19 mouse cellular contexts compared by ENCODE assay signal in genomic region chr7:100354984-100355383, GRCm38 (mm10). TPM values are rescaled to one million over a fixed set of nuclear protein-coding genes. Genes with fewer than 3 reads are reported as not detected.
DNase-seq lines count a peak whose midpoint lies in the region; ATAC-seq lines count a peak whose summit lies in the region.
"Had no signal": no experiment of that assay in that cellular context is flagged by ENCODE, and none has a peak within 500 bp of the region (broad histone marks: within the 10 kb centered on the region; RNA-seq: fewer than 3 reads in every experiment).

No protein-coding gene starts in this region.

- no peaks in the 10 kb centered on the region for H3K27me3 ChIP-seq in heart, embryonic 14.5 days (ENCODE audit: control insufficient read depth, insufficient read depth, low read length)
- H3K27me3 ChIP-seq in heart, embryonic 10.5 days (ENCODE audit: insufficient read depth, poor library complexity, severe bottlenecking), result no peaks in the 10 kb centered on the region
- H3K27me3 ChIP-seq: embryonic facial prominence, embryonic 15.5 days; hindbrain, embryonic 15.5 days; midbrain, embryonic 13.5 days had no signal

- peaks cover 2 to 3% of the 10 kb centered on the region in 2 experiments; a peak in 2 of 4 replicates for H3K4me1 ChIP-seq in heart, embryonic 14.5 days (ENCODE audit: control insufficient read depth in 2 of 2, insufficient read depth in 2 of 2, low read length in 2 of 2)
- no peaks in the 10 kb centered on the region; the same call in 1 of the 2 replicates for H3K4me1 ChIP-seq in heart, embryonic 10.5 days
- H3K4me1 ChIP-seq: embryonic facial prominence, embryonic 15.5 days; hindbrain, embryonic 15.5 days; midbrain, embryonic 13.5 days had no signal

- no peaks in the 10 kb centered on the region for H3K9me3 ChIP-seq in heart, embryonic 14.5 days (ENCODE audit: control insufficient read depth, low read length)
- no peaks in the 10 kb centered on the region for H3K9me3 ChIP-seq in heart, embryonic 10.5 days
- H3K9me3 ChIP-seq: embryonic facial prominence, embryonic 15.5 days; hindbrain, embryonic 15.5 days; midbrain, embryonic 13.5 days had no signal

- no peak overlapping the region for H3K9ac ChIP-seq in heart, embryonic 14.5 days (ENCODE audit: low read length)
- H3K9ac ChIP-seq: embryonic facial prominence, embryonic 15.5 days; hindbrain, embryonic 15.5 days; lung, embryonic 14.5 days; midbrain, embryonic 13.5 days had no signal

- H3K4me3 ChIP-seq in heart, embryonic 14.5 days (ENCODE audit: control insufficient read depth in 1 of 2, insufficient read depth in 1 of 2, low read depth in 1 of 2, low read length in 2 of 2), result no peak overlapping the region
- no peak overlapping the region for H3K4me3 ChIP-seq in heart, embryonic 10.5 days
- H3K4me3 ChIP-seq: embryonic facial prominence, embryonic 15.5 days; hindbrain, embryonic 15.5 days; midbrain, embryonic 13.5 days; myocyte had no signal

- H3K27ac ChIP-seq in heart, embryonic 14.5 days (replicated peaks in 1 of 2; ENCODE audit: control insufficient read depth in 1 of 2, insufficient read depth in 1 of 2, low read depth in 2 of 2, low read length in 2 of 2), result peak overlapping the region; percentile 77 to 79
- no peak overlapping the region for H3K27ac ChIP-seq in heart, embryonic 10.5 days
- H3K27ac ChIP-seq: embryonic facial prominence, embryonic 15.5 days; hindbrain, embryonic 15.5 days; midbrain, embryonic 13.5 days had no signal

- H3K4me2 ChIP-seq in heart, embryonic 14.5 days (ENCODE audit: low read length), result no peak overlapping the region
- H3K4me2 ChIP-seq: embryonic facial prominence, embryonic 15.5 days; hindbrain, embryonic 15.5 days; liver, embryonic 11.5 days; lung, embryonic 14.5 days; midbrain, embryonic 13.5 days had no signal

- peaks cover 27% of the 10 kb centered on the region for H3K36me3 ChIP-seq in heart, embryonic 14.5 days (ENCODE audit: control insufficient read depth, insufficient read depth, low read length)
- H3K36me3 ChIP-seq in heart, embryonic 10.5 days, result peaks cover 11% of the 10 kb centered on the region

- peak; percentile 61; the same call in 1 of the 2 replicates for ATAC-seq in heart, embryonic 14.5 days (ENCODE audit: insufficient number of reproducible peaks, insufficient read depth, low FRiP score, low read depth)
- ATAC-seq: intestine, embryonic 16.5 days; midbrain, embryonic 13.5 days had no signal

- WGBS in heart, embryonic 14.5 days, result 55% methylated on average over 4 of the region's 4 CpGs
- WGBS in heart, embryonic 10.5 days, result 62% methylated on average over 4 of the region's 4 CpGs

- peak; percentile 2 for DNase-seq in adrenal gland, postnatal 25 days
- DNase-seq in adrenal gland, postnatal 4 days (ENCODE audit: low spot score in 2 of 2), result no peak
- no peak for DNase-seq in heart, embryonic 10.5 days (ENCODE audit: low spot score)
- DNase-seq in lung, postnatal 25 days (ENCODE audit: low spot score), result peak; percentile 3
- no peak for DNase-seq in lung, adult 18-20 months
- DNase-seq in layer of hippocampus, postnatal 14 days (ENCODE audit: low spot score in 2 of 2), result no peak
- DNase-seq: cerebellum, adult 11 months; cerebellum, postnatal 14 days; embryo, embryonic 11 days; layer of hippocampus, postnatal 36 days; lung, embryonic 14.5 days; thymus, postnatal 25 days had no signal

RNA-seq across cellular contexts. Expression of gene C2cd3, which starts 17.0 kb away (rescaled TPM):
- total RNA-seq in adrenal gland, postnatal 25 days (2021), result 26.6 and 27.9 TPM in 2 replicates
- 10 to 100 TPM; 22.1 to 26.2 TPM for total RNA-seq in adrenal gland, postnatal 4 days (2021)
- polyA plus RNA-seq in heart, embryonic 14.5 days (2014; fragmentation: Nextera tagmentation; extraction: Ambion mirVana), result 16.7 and 19.3 TPM in 2 replicates
- polyA plus RNA-seq in heart, embryonic 10.5 days (2016; fragmentation: Nextera tagmentation; extraction: Ambion mirVana), result 20.1 and 22.9 TPM in 2 replicates
- total RNA-seq in layer of hippocampus, postnatal 14 days (2021), result 10 to 100 TPM; 15.1 to 16.1 TPM

RNA-seq across cellular contexts. Expression of gene Ppme1, which starts 17.1 kb away (rescaled TPM):
- 54.5 and 70.6 TPM in 2 replicates for total RNA-seq in adrenal gland, postnatal 25 days (2021)
- total RNA-seq in adrenal gland, postnatal 4 days (2021), result 10 to 100 TPM; 46.5 to 48.8 TPM
- 54.7 and 57.5 TPM in 2 replicates for polyA plus RNA-seq in heart, embryonic 14.5 days (2014; fragmentation: Nextera tagmentation; extraction: Ambion mirVana)
- 68.2 and 74.8 TPM in 2 replicates for polyA plus RNA-seq in heart, embryonic 10.5 days (2016; fragmentation: Nextera tagmentation; extraction: Ambion mirVana)
- total RNA-seq in layer of hippocampus, postnatal 14 days (2021), result 100 to 1,000 TPM; 134 to 142 TPM

Comparison
In these comparisons a context has a peak if more than half of its experiments do, and no peak if none do; other contexts are left out.
1. DNase-seq: peak in adrenal gland, postnatal 25 days (single experiment) and lung, postnatal 25 days (single experiment); none in adrenal gland, postnatal 4 days (0 of 2), heart, embryonic 10.5 days (single experiment), lung, adult 18-20 months (0 of 2) and layer of hippocampus, postnatal 14 days (0 of 2).